Mouse (Mus musculus) erythroblast, embryonic 14.5 days (primary cell): Measurements from ENCODE around the gene 1700123L14Rik.

Experiments
- GATA1 ChIP-seq: IDR thresholded peaks from 2 replicates; pipeline ENCODE4 v1.6.1; 2012; ENCODE audit warnings: low read length, inconsistent platforms, mixed read lengths
- TAL1 ChIP-seq: IDR thresholded peaks from 3 replicates; pipeline ENCODE4 v1.6.1; 2012; ENCODE audit warnings: low read length, inconsistent platforms, mixed read lengths

DNA sequence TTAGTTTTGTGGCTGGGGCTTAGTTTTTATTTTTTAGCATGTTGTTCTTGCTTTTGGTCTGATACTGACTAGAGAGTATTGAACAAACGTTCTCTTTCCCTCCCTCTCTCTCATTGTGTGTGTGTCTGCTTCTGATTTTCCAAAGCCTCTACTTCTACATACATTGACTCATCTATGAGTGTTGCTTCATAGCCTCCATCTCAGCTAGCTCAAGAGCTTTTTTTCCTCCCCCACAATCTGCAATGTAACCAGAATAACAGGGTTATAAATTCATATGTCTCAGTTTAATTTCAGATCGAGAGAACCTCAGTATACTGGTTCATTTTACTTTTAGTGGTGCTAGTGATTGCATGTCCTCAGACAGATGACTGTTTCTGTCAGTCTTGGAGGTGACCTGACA, 20.5 kb upstream of the 1700123L14Rik start:
- TF ChIP-seq GATA1 (no peak), TAL1 (no peak)
